Mouse (Mus musculus) hindbrain, embryonic 15.5 days (tissue): ENCODE data around the gene Zfp871. TPM values are rescaled to one million over a fixed set of nuclear protein-coding genes. Genes with fewer than 3 reads are reported as not detected.

Experiments used
- ATAC-seq: fragments of 200-750 bp; cut with Nextera tagmentation; 2 replicates; pipeline ENCODE4 v1.8.0; 2017; ENCODE audit warnings: low read depth, moderate number of reproducible peaks, moderate TSS enrichment; ENCODE audit not compliant: low FRiP score
- H3K27ac ChIP-seq: fragments of 300-500 bp; sonication (generic); replicated peaks from 2 replicates; pipeline ENCODE4 v1.5.1; 2015; ENCODE audit warnings: mild to moderate bottlenecking, inconsistent platforms
- H3K27me3 ChIP-seq: fragments of 300-500 bp; sonication (generic); 2 replicates; pipeline ENCODE4 v1.6.1; 2015; ENCODE audit warnings: control low read depth, inconsistent platforms
- H3K36me3 ChIP-seq: fragments of 300-500 bp; sonication (generic); 2 replicates; pipeline ENCODE4 v1.6.1; 2015; ENCODE audit warnings: control low read depth, inconsistent platforms
- H3K4me1 ChIP-seq: fragments of 300-500 bp; sonication (generic); replicated peaks from 2 replicates; pipeline ENCODE4 v1.6.1; 2015; ENCODE audit warnings: control low read depth, inconsistent platforms
- H3K4me2 ChIP-seq: fragments of 300-500 bp; sonication (generic); 2 replicates; pipeline ENCODE4 v1.6.1; 2015; ENCODE audit warnings: moderate library complexity, mild to moderate bottlenecking, inconsistent platforms
- H3K4me3 ChIP-seq: fragments of 300-500 bp; sonication (generic); 2 replicates; pipeline ENCODE4 v1.5.1; 2015; ENCODE audit warnings: mild to moderate bottlenecking, inconsistent platforms
- H3K9ac ChIP-seq: fragments of 300-500 bp; sonication (generic); 2 replicates; pipeline ENCODE4 v1.6.1; 2015; ENCODE audit warnings: inconsistent platforms
- H3K9me3 ChIP-seq: fragments of 300-500 bp; sonication (generic); 2 replicates; pipeline ENCODE4 v1.6.1; 2016; ENCODE audit warnings: control low read depth, inconsistent platforms
- WGBS: fragments of 180-500 bp; shearing (Covaris S2); methylation state at CpG from one replicate; pipeline ENCODE4 v1.1.7; 2015; 5-methylcytosine and 5-hydroxymethylcytosine counted together
- polyA plus RNA-seq: library from polyadenylated mRNA; unstranded; fragments of >200 nt; fragmentation: Nextera tagmentation; extraction: Ambion mirVana; gene quantifications from 2 replicates; pipeline ENCODE4 v1.2.1, GENCODE M21; 2015

The Zfp871 gene
- polyA plus RNA-seq, 1 experiment from 2014 or later: 36.2 TPM

DNA sequence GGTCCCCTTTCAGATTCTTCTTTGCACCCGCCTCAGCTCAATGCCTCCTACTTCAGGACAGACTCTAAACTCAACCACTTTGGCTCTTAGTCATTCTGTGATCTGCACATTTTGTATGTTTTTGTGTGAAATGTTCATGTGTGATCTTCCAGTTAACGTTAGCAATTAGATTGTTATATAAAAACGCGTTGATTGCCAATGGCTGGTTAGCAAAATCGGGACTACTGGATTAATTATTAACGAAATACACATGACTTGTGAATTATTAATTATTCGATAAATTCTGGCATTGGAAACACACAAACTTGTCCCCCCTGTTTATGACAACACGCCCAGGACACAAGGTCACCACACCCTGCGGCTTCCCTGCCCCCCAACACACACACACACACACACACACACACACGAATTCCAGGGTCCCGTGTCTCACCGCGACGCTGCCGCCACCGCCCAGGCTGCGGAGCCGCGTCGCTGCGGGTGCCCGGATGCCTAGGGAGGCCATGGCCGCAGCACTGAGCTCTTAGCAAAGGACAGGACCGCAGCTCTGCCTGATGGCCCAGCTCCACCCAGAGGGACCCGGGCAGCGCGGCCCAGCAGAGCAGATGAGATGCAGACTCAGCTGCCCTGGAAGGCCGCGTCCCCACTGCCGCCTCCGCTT, 522 bp downstream of the Zfp871 start:
- H3K27ac ChIP-seq: peak overlapping the region; percentile 95
- H3K9ac ChIP-seq: peak overlapping the region; percentile 97
- no peaks in the 10 kb centered on the region for H3K9me3 ChIP-seq
- peak overlapping the region; percentile 72 for H3K4me2 ChIP-seq
- H3K36me3 ChIP-seq: peaks cover 16% of the 10 kb centered on the region
- peaks cover 28% of the 10 kb centered on the region for H3K4me1 ChIP-seq
- WGBS: under 1% methylated on average over 31 of the region's 31 CpGs
- no peaks in the 10 kb centered on the region for H3K27me3 ChIP-seq
- ATAC-seq: peak; percentile 91
- peak overlapping the region; percentile 97 for H3K4me3 ChIP-seq

DNA sequence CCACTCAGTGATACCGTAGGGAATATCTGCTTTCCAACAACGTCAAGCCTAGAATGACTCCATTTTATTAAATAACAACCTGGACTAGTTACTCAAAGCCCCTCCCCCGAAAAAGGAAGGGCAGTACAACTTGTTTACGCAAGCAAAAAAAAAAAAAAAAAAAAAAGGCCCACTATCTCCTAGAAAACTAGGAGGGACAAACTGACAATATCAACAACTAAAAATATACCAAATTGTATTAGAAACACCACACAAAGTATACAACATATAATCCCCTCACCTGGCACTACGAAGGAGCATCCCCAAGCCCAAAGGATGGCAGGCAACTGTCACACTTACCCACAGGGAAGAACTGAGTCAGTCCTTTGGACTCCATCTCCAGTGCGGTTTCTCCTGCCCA, 1.1 kb downstream of the Zfp871 start:
- Histone ChIP-seq H3K4me2 (peak overlapping the region; percentile 72), H3K4me1 (peaks cover 28% of the 10 kb centered on the region), H3K27ac (no peak overlapping the region), H3K9ac (peak overlapping the region; percentile 97; the same call in 1 of the 2 replicates), H3K27me3 (no peaks in the 10 kb centered on the region), H3K4me3 (peak overlapping the region; percentile 97), H3K36me3 (peaks cover 16% of the 10 kb centered on the region), H3K9me3 (no peaks in the 10 kb centered on the region)
- 58% methylated on average over 6 of the region's 6 CpGs for WGBS
- no peak for ATAC-seq

DNA sequence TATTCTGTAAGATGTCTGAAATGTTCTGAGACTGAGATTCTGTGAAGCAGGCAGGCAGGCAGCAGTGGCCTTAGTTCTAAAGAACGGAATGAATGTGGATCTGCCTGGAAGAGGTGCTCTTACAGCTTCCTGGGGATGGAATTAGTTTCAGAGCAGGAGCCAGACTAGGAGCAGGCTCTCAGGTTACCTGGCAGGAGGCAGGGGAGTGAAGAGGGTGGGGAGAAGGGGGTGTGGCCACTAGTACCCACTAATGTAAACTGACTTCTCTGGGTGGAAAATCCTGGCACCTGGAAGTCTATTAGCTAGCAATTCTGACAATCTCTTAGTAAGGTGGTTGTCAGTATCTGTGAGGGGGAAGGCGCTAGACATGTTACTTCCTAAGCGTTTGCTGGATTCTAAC, 2.4 kb downstream of the Zfp871 start:
- peaks cover 28% of the 10 kb centered on the region for H3K4me1 ChIP-seq
- H3K9ac ChIP-seq: no peak overlapping the region
- WGBS: 92% methylated on average over 3 of the region's 3 CpGs
- H3K27me3 ChIP-seq: no peaks in the 10 kb centered on the region
- no peak overlapping the region for H3K4me3 ChIP-seq
- H3K27ac ChIP-seq: no peak overlapping the region
- H3K36me3 ChIP-seq: peaks cover 16% of the 10 kb centered on the region
- H3K4me2 ChIP-seq: peak overlapping the region; percentile 72
- ATAC-seq: no peak
- H3K9me3 ChIP-seq: no peaks in the 10 kb centered on the region

DNA sequence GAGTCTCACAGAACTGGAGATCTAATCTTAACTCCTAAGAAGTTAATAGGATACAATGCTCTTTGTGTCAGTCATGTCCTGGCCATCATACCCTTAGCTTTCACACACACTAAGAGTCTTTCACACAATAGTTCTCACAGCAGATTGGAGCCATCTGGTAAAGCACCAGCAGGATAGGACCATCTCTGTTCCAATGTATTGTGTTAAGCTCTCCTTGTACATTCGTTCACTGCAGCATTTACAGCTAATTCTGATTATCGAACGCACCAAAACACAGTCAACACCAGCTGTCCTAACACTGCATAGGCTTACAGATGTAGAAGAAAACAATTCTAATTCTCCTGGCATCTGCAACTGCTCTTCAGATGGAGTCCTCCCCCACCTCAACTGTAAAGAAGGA, 10.5 kb downstream of the Zfp871 start:
- Histone ChIP-seq H3K4me2 (no peak overlapping the region), H3K4me3 (no peak overlapping the region), H3K9ac (no peak overlapping the region), H3K27ac (no peak overlapping the region), H3K27me3 (no peaks in the 10 kb centered on the region), H3K4me1 (no peaks in the 10 kb centered on the region), H3K36me3 (peaks cover 43% of the 10 kb centered on the region), H3K9me3 (no peaks in the 10 kb centered on the region)
- WGBS: 94% methylated on average over 3 of the region's 3 CpGs
- ATAC-seq: no peak

DNA sequence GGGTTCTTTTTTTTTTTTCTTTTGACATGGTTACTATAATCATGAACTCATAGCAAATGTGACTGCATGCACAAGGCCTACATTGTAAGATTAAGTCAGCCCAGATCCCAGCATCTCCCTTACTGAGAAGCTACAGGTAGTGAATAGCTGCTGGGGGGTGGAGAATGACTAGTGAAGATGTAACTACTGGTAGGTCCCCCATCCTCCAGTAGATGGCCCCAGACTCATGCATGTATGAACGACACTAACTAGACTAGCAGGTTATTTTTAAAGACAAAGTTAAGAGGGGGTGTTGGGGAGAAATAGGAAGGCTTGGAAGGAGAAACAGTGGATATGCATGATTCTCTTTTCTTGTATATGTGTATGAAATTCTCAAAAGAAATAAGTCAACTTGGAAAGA, 16.9 kb downstream of the Zfp871 start:
- no peak overlapping the region for H3K27ac ChIP-seq
- H3K9ac ChIP-seq: no peak overlapping the region
- H3K36me3 ChIP-seq: peaks cover 87% of the 10 kb centered on the region
- H3K9me3 ChIP-seq: no peaks in the 10 kb centered on the region
- no peaks in the 10 kb centered on the region for H3K4me1 ChIP-seq
- ATAC-seq: no peak
- no peak overlapping the region for H3K4me2 ChIP-seq
- 85% methylated on average over 1 of the region's 1 CpGs for WGBS
- H3K4me3 ChIP-seq: no peak overlapping the region
- H3K27me3 ChIP-seq: no peaks in the 10 kb centered on the region

DNA sequence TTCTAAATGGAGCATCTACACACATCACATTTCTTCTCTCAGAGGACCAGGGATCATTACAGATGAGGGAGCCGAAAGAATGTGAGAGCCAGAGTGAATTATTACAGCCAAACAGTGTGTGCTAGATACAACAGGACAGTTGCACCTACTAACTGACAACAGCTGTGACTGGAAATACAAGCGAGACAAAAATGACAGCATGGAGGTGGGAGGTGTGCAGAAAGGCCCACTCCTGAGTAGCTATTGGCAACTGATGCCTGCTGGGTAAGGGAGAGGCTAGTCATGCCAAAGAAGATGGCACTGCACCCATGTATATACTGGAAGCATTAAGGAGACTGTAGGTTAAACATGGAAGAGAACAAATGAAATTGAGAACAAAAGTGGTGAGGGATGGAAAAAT, 21.7 kb downstream of the Zfp871 start:
- Histone ChIP-seq H3K9me3 (no peaks in the 10 kb centered on the region), H3K4me3 (no peak overlapping the region), H3K27ac (no peak overlapping the region), H3K4me1 (no peaks in the 10 kb centered on the region), H3K4me2 (no peak overlapping the region), H3K36me3 (peaks cover 68% of the 10 kb centered on the region), H3K27me3 (no peaks in the 10 kb centered on the region), H3K9ac (no peak overlapping the region)
- ATAC-seq: no peak
- 97% methylated on average over 2 of the region's 2 CpGs for WGBS

DNA sequence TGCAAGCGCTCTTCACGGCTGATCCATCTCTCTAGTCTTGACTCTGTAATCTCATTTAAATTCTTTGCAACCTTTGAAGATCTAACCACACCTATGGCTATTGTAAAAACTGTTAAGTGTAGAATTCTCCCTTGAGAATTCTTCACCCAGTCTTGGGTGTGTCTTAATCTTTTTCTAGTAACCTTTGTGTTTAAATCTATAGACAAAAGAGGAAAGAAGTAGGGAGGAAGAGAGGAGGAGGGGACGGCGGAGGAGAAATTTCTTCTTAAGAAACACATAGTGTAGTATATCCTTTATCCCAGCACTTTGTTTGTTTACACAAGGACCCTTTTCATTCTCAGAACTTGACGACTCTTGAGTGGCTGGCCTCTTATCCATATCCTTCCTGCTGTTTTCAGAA, 30.8 kb downstream of the Zfp871 start:
- no peak for ATAC-seq
- H3K27me3 ChIP-seq: no peaks in the 10 kb centered on the region
- WGBS: 76% methylated on average over 5 of the region's 5 CpGs

DNA sequence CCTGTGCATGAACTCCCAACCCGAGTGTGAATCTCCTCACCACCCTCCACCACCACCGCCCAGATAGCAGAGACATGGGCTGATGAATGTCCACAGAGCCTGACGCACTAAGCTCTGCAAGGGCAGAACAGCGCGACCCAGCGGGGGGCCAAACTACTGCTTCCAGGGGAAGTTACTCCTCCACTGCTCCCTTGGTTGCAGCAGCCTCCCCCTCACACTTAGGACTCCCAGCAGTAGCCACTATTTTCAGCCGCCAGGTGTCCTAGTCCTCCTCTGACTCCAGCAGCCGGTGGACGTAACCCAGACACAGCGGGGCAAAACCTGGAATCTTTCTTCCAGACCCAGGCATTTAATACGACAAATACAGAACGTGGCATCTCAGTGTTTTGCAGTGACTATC, 34.5 kb downstream of the Zfp871 start:
- Histone ChIP-seq H3K4me3 (no peak overlapping the region), H3K9ac (no peak overlapping the region), H3K9me3 (no peaks in the 10 kb centered on the region), H3K4me1 (0 out of 2 replicates have a peak, but pooled peaks cover 3% of the 10 kb centered on the region), H3K27me3 (no peaks in the 10 kb centered on the region), H3K4me2 (peak overlapping the region; percentile 23; the same call in 1 of the 2 replicates), H3K27ac (no peak overlapping the region), H3K36me3 (no peaks in the 10 kb centered on the region)
- no peak for ATAC-seq
- WGBS: 14% methylated on average over 12 of the region's 12 CpGs

More for the DNA sequence above, 30.8 kb downstream of the Zfp871 start:
- no peak overlapping the region for H3K27ac ChIP-seq
- no peak overlapping the region for H3K9ac ChIP-seq
- no peak overlapping the region for H3K4me2 ChIP-seq
- H3K9me3 ChIP-seq: no peaks in the 10 kb centered on the region
- no peaks in the 10 kb centered on the region for H3K36me3 ChIP-seq
- H3K4me3 ChIP-seq: no peak overlapping the region
- 0 out of 2 replicates have a peak, but pooled peaks cover 3% of the 10 kb centered on the region for H3K4me1 ChIP-seq

DNA sequence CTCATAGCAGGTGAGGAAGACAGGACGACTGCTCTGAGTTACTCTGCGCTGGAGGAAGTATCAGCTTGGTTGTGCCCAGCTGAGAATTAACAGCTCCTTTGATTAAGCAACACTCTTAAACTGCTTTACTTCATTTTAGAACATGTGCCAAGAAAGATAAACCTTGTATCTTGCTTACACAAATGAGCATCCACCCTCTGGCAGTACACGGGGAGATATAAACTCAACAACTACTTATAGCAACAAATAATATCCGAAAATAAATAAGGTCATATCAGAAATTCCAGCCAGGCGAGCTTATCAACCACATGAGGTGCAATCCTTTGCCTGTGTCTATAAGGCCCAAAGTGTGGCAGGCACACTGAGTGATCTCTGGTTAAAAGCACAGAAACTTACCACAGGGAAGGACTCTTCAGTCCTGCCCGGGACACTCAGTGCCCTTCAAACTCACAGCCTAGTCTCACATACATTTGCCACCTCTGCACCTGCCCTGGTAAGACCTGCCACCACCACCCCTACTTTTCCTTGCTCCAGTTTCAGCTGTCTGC, 35.2 kb downstream of the Zfp871 start:
- Histone ChIP-seq H3K27ac (no peak overlapping the region), H3K36me3 (no peaks in the 10 kb centered on the region), H3K4me3 (no peak overlapping the region), H3K4me1 (0 out of 2 replicates have a peak, but pooled peaks cover 3% of the 10 kb centered on the region), H3K9me3 (no peaks in the 10 kb centered on the region), H3K9ac (no peak overlapping the region), H3K27me3 (no peaks in the 10 kb centered on the region), H3K4me2 (no peak overlapping the region)
- 82% methylated on average over 6 of the region's 6 CpGs for WGBS
- no peak for ATAC-seq

DNA sequence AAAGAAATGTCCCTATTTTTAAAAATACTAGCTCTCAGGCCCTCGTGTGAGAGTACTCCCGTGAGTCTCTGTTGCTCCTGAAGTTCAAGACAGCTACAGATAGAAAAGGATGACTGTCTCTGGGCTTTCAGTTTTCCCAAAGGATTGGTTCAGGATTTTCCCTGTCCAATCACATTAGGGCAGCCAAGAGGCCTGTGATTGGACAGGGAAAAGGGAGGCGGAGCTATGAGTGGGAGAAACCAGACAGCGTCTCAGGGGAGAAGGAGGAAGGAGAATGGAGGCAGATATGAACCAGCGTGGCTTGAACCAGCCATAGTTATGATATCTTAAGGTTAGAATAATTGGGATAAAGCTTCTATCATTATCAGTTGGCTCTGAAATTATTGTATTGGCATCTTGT, 37.5 kb downstream of the Zfp871 start:
- Histone ChIP-seq H3K4me3 (no peak overlapping the region), H3K36me3 (no peaks in the 10 kb centered on the region), H3K27me3 (no peaks in the 10 kb centered on the region), H3K9me3 (no peaks in the 10 kb centered on the region), H3K4me1 (0 out of 2 replicates have a peak, but pooled peaks cover 3% of the 10 kb centered on the region), H3K4me2 (no peak overlapping the region), H3K27ac (no peak overlapping the region), H3K9ac (no peak overlapping the region)
- 51% methylated on average over 5 of the region's 5 CpGs for WGBS
- ATAC-seq: no peak

DNA sequence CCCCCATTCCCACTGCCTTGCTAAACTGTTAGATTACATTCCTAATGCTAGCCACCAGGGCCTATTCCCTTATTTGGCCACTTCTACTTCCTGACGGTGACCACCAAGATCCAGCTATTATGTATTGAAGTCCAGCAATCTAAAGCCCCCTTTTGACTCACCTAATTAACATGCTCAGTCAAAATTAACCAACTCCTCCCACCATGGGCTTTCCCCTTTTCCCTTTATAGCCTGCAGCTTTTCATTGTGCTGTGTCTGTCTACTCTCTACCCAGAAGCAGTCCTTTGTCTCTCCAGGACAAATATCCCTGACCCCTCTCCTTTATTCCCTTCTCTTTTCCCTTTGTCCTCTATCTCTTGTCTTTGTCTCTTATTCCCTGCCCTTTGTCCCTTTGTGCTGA, 47.0 kb downstream of the Zfp871 start:
- 13% methylated on average over 1 of the region's 1 CpGs for WGBS
- H3K27me3 ChIP-seq: no peaks in the 10 kb centered on the region

DNA sequence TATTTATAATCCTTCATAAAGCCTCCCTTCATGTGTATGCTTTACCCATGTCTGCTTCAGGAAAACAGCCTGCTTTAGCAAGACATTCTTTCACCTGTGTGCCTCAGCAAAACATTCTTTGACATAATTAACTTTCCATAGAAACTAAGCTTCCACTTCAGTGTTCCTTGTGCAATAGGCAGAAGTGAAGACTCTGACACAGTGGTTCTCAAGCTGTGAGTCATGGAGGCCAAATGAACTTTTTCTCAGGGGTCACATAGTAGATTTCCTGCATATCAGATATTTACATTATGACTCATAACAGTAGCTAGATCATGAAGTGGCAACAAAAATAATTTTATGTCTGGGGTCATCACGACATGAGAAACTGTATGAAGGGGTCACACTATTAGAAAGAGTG, 49.7 kb downstream of the Zfp871 start:
- no peaks in the 10 kb centered on the region for H3K27me3 ChIP-seq
- no peaks in the 10 kb centered on the region for H3K9me3 ChIP-seq
- H3K27ac ChIP-seq: no peak overlapping the region
- H3K36me3 ChIP-seq: no peaks in the 10 kb centered on the region
- no peak overlapping the region for H3K4me3 ChIP-seq
- no peak overlapping the region for H3K4me2 ChIP-seq
- WGBS: 98% methylated on average over 1 of the region's 1 CpGs
- no peaks in the 10 kb centered on the region for H3K4me1 ChIP-seq
- ATAC-seq: no peak
- H3K9ac ChIP-seq: no peak overlapping the region

More for the DNA sequence above, 47.0 kb downstream of the Zfp871 start:
- no peaks in the 10 kb centered on the region for H3K36me3 ChIP-seq
- H3K9me3 ChIP-seq: no peaks in the 10 kb centered on the region
- H3K4me2 ChIP-seq: no peak overlapping the region
- H3K27ac ChIP-seq: no peak overlapping the region
- no peaks in the 10 kb centered on the region for H3K4me1 ChIP-seq
- no peak for ATAC-seq
- H3K9ac ChIP-seq: no peak overlapping the region
- H3K4me3 ChIP-seq: no peak overlapping the region
